Mouse (Mus musculus): ENCODE results near the gene Akr1c19.
A peak's percentile ranks its signal among the peaks of the same experiment; 100 is the strongest.
"Not testable (repeated sequence)": the region's sequence is repeated elsewhere in the genome, so short reads cannot be mapped to it uniquely, and the experiment has no call there.

The Akr1c19 gene

DNA sequence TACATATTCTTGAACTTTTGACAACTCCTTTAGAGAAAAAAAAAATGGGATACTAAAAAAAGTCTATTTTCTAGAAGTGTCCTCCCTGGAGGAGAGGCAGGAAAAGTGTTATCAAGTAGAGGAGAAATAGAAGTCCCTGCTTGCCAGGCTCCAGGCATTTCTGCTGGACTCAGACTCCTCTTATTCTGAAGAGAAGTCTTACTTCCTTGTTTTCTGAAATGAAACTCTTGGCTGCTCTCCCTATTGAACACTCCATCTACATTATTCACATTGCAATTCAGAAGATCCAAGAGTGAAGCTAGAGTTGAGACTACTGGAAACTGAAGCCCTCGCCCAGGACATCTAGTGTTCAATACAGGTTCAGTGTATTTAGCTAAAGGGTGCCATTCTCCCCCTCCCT lies at the start of gene Akr1c19:
Akr1c19 (plus strand) TSS at position 260 of the 400 bp plus-strand sequence.
- peak in 1 of 2 experiments; percentile 38 for DNase-seq

GRCm38 (mm10) chr13:4181321-4181720 lies 47.2 kb upstream of the Akr1c19 start:
- not testable (repeated sequence) for DNase-seq

GRCm38 (mm10) chr13:4183116-4183515 lies 45.4 kb upstream of the Akr1c19 start:
- no peak for DNase-seq

GRCm38 (mm10) chr13:4186641-4187411 lies 41.7 kb upstream of the Akr1c19 start:
- DNase-seq = peak in 1 of 2 experiments; percentile 22

- peak; percentile 45 to 46 for DNase-seq
These were observed 40.3 kb upstream of the Akr1c19 start for GRCm38 (mm10) chr13:4188174-4188573.

DNA sequence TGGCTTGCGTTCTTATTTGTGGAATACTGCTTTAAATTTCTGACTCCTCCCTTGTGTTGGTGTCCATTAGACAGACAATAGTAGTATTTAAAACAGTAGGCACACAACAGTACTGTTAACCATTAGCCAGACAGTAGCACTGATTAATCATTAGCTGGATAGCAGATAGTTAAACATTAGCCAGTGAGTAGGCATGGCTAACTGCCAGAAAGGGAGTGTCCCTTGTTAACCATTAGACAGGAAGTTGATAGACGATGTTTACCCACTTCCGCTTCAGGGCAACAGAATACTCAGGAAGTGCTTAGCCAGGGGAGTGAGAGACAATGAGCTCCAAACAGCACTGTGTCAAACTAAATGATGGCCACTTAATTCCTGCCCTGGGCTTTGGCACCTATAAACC lies 37.6 kb upstream of the Akr1c19 start, which contains the start of gene Akr1c13:
Akr1c13 (plus strand) TSS at position 247 of the 400 bp plus-strand sequence.
- DNase-seq = peak; percentile 77 to 82

- no peak for DNase-seq
These were observed 36.0 kb upstream of the Akr1c19 start for GRCm38 (mm10) chr13:4192511-4192910.

GRCm38 (mm10) chr13:4206147-4206903 lies 22.2 kb upstream of the Akr1c19 start:
- DNase-seq = peak in 1 of 2 experiments; percentile 13

DNA sequence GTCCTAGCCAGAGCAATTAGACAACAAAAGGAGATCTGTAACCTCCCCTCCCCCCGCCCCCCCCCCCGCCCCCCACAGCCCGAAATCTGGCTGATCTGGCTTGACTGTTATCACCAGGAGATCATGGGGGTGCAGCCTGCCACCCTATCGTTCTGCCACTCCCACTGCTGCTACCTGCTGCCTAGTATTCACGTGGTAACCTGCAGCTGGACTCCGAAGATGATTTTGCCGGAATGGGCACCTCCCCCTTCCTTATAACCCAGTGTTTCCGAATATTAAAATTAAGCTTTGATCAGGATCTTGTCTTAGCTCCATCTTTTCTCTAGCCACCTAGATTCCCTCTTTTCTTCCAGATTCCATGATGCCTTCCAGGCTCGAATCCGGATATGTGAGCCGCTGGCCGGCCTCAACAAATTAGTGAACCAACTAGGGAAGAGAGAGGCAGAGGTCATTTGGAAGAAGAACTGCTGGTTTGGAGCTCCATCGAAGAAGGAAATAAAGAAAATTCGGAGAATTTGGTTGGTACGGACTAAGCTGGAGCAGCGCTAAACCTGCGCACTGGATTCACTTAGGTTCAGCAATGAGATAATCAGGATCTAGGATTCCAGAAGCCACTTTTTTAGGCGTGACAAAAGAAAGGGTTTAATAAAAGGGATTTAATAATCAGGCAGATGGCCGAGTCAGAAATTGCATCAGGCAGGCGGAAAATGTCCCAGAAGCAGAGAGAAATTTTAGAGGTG lies 16.8 kb upstream of the Akr1c19 start:
- DNase-seq = no peak

- DNase-seq = no peak
These were observed 16.2 kb upstream of the Akr1c19 start for GRCm38 (mm10) chr13:4212309-4212708.

GRCm38 (mm10) chr13:4215496-4215895 lies 13.0 kb upstream of the Akr1c19 start:
- not testable (repeated sequence) for DNase-seq

GRCm38 (mm10) chr13:4230841-4231623 lies 2.5 kb downstream of the Akr1c19 start:
- no peak for DNase-seq

- peak in 1 of 2 experiments; percentile 17 for DNase-seq
These were observed 4.6 kb downstream of the Akr1c19 start for GRCm38 (mm10) chr13:4233135-4233534.

- peak; percentile 79 to 93 for DNase-seq
These were observed 5.2 kb downstream of the Akr1c19 start for GRCm38 (mm10) chr13:4233536-4234172.

- DNase-seq = peak; percentile 75 to 79
These were observed 16.5 kb downstream of the Akr1c19 start for GRCm38 (mm10) chr13:4244861-4245559.

- no peak for DNase-seq
These were observed 20.8 kb downstream of the Akr1c19 start for GRCm38 (mm10) chr13:4249347-4249746.

DNA sequence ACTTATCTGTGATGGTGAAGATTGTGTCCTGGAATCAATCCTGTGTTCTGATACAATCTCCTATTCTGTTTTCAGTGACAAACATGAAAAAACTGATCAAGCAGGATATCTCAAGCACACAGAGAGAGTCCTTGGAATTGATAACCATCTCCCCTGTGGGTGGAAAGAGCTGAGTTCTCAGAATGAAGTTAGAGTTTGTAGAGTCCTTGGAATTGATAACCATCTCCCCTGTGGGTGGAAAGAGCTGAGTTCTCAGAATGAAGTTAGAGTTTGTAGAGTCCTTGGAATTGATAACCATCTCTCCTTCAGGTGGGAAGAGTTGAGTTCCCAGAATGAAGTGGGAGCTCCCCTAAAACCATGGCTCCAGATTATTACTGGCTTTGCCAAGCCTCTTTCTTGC lies 28.4 kb downstream of the Akr1c19 start:
- not testable (repeated sequence) for DNase-seq

GRCm38 (mm10) chr13:4257349-4257748 lies 28.8 kb downstream of the Akr1c19 start:
- no peak for DNase-seq

- no peak for DNase-seq
These were observed 36.1 kb downstream of the Akr1c19 start for GRCm38 (mm10) chr13:4264612-4265011.

DNA sequence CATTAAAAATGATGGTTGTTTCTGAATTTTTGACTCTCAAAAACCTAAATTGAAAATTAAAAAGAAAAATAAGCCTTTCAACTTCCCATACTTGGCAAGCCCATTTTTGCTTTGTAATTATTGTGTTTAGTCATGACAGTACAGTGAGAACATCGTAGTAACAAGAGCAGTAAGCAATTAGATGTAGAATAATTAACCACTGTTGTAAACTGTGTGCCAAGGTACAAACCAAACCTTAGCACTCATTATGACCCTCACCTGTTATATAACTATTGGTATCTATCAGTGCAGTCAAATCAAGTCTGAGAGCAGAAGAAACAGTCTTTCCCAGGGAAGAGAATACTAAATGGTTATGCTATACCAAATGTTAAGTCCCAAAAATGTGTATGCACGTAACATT lies 36.5 kb downstream of the Akr1c19 start:
- DNase-seq = peak in 1 of 2 experiments; percentile 65

GRCm38 (mm10) chr13:4265455-4265854 lies 37.0 kb downstream of the Akr1c19 start:
- DNase-seq = not testable (repeated sequence)

All from kidney, adult 8-10 months (tissue).